Mouse (Mus musculus) neutrophil, adult 83 days (primary cell): ENCODE results near the gene Rhbdf2. TPM values are rescaled to one million over a fixed set of nuclear protein-coding genes. Genes with fewer than 3 reads are reported as not detected.

Experiments
- total RNA-seq, 2 experiments: library from RNA; stranded (reverse); gene quantifications; one replicate each; pipeline ENCODE4 v1.2.4; 2023

The Rhbdf2 gene
- total RNA-seq, result 10 to 100 TPM; 75.8 to 91.1 TPM

GRCm38 (mm10) chr11:116626299-116627071, at the start of gene Rhbdf2:
Gene Rhbdf2 (minus strand): TSS chr11:116627019.

GRCm38 (mm10) chr11:116654255-116654821, 27.5 kb upstream of the Rhbdf2 start, which contains the start of gene Cygb:
Gene Cygb (minus strand): TSS chr11:116654313.

GRCm38 (mm10) chr11:116653234-116653633, 26.4 kb upstream of the Rhbdf2 start, which contains the start of gene Prcd:
Gene Prcd (plus strand): TSS chr11:116653534.

GRCm38 (mm10) chr11:116586310-116586709, 40.5 kb downstream of the Rhbdf2 start, which contains the start of gene Aanat:
Gene Aanat (plus strand): TSS chr11:116586432.

GRCm38 (mm10) chr11:116581376-116581814, 45.4 kb downstream of the Rhbdf2 start, which contains the start of gene Ube2o:
Gene Ube2o (minus strand): TSS chr11:116581447.

Other genes starting within 250 kb of the Rhbdf2 start
- gene Rnf157, start 214.0 kb downstream of the Rhbdf2 start, total RNA-seq, result 1 to 10 TPM; 3.0 to 4.9 TPM
- 10 to 100 TPM; 69.9 to 86.6 TPM for gene Ubald2, start 192.9 kb downstream of the Rhbdf2 start, total RNA-seq
- under 1 TPM in 1 of 2 experiments, not detected in 1; 0.15 TPM for gene Qrich2, start 160.8 kb downstream of the Rhbdf2 start, total RNA-seq
- gene Prpsap1, start 132.8 kb downstream of the Rhbdf2 start, total RNA-seq, result 10 to 100 TPM; 32.5 to 33.0 TPM
- gene Sphk1, start 96.1 kb downstream of the Rhbdf2 start, total RNA-seq, result 10 to 100 TPM in 1 of 2 experiments, 1 to 10 TPM in 1; 7.0 to 13.9 TPM
- 1 to 10 TPM; 9.3 to 9.6 TPM for gene Ube2o, start 45.6 kb downstream of the Rhbdf2 start, total RNA-seq
- not detected for gene Aanat, start 40.6 kb downstream of the Rhbdf2 start, total RNA-seq
- not detected for gene Prcd, start 26.5 kb upstream of the Rhbdf2 start, total RNA-seq
- not detected for gene Cygb, start 27.3 kb upstream of the Rhbdf2 start, total RNA-seq
- gene St6galnac1, start 148.5 kb upstream of the Rhbdf2 start, total RNA-seq, result not detected
- gene Mxra7, start 201.0 kb upstream of the Rhbdf2 start, total RNA-seq, result 1 to 10 TPM in 1 of 2 experiments, under 1 TPM in 1; 0.99 to 1.6 TPM
- gene Mettl23, start 216.3 kb upstream of the Rhbdf2 start, total RNA-seq, result 10 to 100 TPM; 18.2 to 22.1 TPM
- 10 to 100 TPM; 48.3 to 68.8 TPM for gene Jmjd6, start 216.4 kb upstream of the Rhbdf2 start, total RNA-seq
- gene Mfsd11, start 225.4 kb upstream of the Rhbdf2 start, total RNA-seq, result 10 to 100 TPM; 23.8 to 29.7 TPM
- 100 to 1,000 TPM; 276 to 298 TPM for gene Srsf2, start 226.1 kb upstream of the Rhbdf2 start, total RNA-seq